Mouse (Mus musculus) small intestine, adult 2 months (tissue): ENCODE results near the gene Habp2.

Experiments used
- CTCF ChIP-seq: fragments of 200-500 bp; IDR thresholded peaks from 2 replicates; pipeline ENCODE4 v1.5.1; 2012; ENCODE audit warnings: low read depth, mild to moderate bottlenecking, control low read depth, inconsistent platforms, low read length, moderate library complexity, mixed read lengths; ENCODE audit not compliant: insufficient replicate concordance, insufficient read length; ENCODE audit errors: extremely low read depth
- POLR2A ChIP-seq: fragments of 200-500 bp; IDR thresholded peaks from 2 replicates; pipeline ENCODE4 v1.6.1; 2012; ENCODE audit warnings: low read depth, mild to moderate bottlenecking, control low read depth, inconsistent platforms, low read length, moderate library complexity

DNA sequence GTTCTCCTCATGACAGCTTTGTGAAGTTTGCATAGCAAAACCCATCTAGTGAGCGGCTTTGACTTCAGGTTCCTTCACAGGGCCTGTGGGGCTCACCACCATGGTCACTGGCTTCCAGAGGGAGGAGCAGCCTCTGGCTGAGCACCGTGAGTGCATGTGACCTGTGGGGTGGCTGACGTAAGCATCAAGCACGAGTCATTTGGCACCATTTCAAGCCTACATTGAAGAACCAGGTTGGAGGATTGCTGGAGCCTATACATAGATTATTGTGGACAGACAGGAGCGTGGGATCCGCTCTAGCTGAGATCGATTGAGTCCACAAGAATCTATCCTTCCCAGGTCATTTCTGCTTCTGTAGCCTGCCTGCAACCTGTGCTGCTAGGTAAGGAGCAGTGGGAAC, at the start of gene Habp2:
- no peak for TF ChIP-seq CTCF
- TF ChIP-seq POLR2A = no peak
